Mouse (Mus musculus) embryonic facial prominence, embryonic 12.5 days (tissue): ENCODE results near the gene Dennd1b. TPM values are rescaled to one million over a fixed set of nuclear protein-coding genes. Genes with fewer than 3 reads are reported as not detected.
A peak's percentile ranks its signal among the peaks of the same experiment; 100 is the strongest.

Experiments
- ATAC-seq: fragments of 200-750 bp; cut with Nextera tagmentation; 2 replicates; pipeline ENCODE4 v1.8.0; 2017; ENCODE audit not compliant: insufficient number of reproducible peaks, insufficient read depth, low FRiP score, low TSS enrichment
- H3K27ac ChIP-seq: fragments of 300-500 bp; sonication (generic); 2 replicates; pipeline ENCODE4 v1.5.1; 2016; ENCODE audit warnings: mild to moderate bottlenecking
- H3K27me3 ChIP-seq: fragments of 300-500 bp; sonication (generic); 2 replicates; pipeline ENCODE4 v1.6.1; 2016; ENCODE audit warnings: mild to moderate bottlenecking, moderate library complexity
- H3K36me3 ChIP-seq: fragments of 300-500 bp; sonication (generic); 2 replicates; pipeline ENCODE4 v1.6.1; 2016; ENCODE audit warnings: mild to moderate bottlenecking
- H3K4me1 ChIP-seq: fragments of 300-500 bp; sonication (generic); 2 replicates; pipeline ENCODE4 v1.6.1; 2016
- H3K4me2 ChIP-seq: fragments of 300-500 bp; sonication (generic); replicated peaks from 2 replicates; pipeline ENCODE4 v1.6.1; 2016; ENCODE audit warnings: mild to moderate bottlenecking, moderate library complexity
- H3K4me3 ChIP-seq: fragments of 300-500 bp; sonication (generic); 2 replicates; pipeline ENCODE4 v1.5.1; 2016; ENCODE audit warnings: mild to moderate bottlenecking
- H3K9ac ChIP-seq: fragments of 300-500 bp; sonication (generic); 2 replicates; pipeline ENCODE4 v1.6.1; 2016; ENCODE audit warnings: mild to moderate bottlenecking, moderate library complexity
- H3K9me3 ChIP-seq: fragments of 300-500 bp; sonication (generic); 2 replicates; pipeline ENCODE4 v1.6.1; 2016; ENCODE audit warnings: mild to moderate bottlenecking, moderate library complexity
- WGBS: fragments of 180-500 bp; shearing (Covaris S2); methylation state at CpG from one replicate; pipeline ENCODE4 v1.1.7; 2016; 5-methylcytosine and 5-hydroxymethylcytosine counted together
- polyA plus RNA-seq: library from polyadenylated mRNA; unstranded; fragments of >200 nt; fragmentation: Nextera tagmentation; extraction: Ambion mirVana; gene quantifications from 2 replicates; pipeline ENCODE4 v1.2.1, GENCODE M21; 2016

Gene Dennd1b
- polyA plus RNA-seq, 1 experiment from 2014 or later, result 7.5 TPM

DNA sequence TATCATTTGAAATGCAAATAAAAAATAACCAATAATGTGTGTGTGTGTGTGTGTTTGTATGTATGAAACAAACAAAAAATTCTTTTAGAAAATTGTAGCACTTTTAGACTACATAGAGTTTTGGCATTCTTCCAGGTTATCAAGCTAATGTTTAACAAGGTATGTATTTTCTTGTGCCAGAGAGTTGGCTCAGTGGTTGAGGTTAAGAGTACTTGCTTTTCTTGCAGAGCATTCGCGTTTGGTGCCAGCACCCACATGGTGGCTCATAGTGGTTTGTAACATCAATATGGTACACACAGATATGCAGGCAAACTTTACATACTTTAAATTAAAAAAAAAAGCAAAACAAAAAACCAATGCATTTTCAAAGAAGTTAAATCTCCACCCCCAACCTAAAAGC lies 101.5 kb downstream of the Dennd1b start:
- no peaks in the 10 kb centered on the region for H3K36me3 ChIP-seq
- no peak overlapping the region for H3K4me3 ChIP-seq
- ATAC-seq, result no peak
- 99% methylated on average over 2 of the region's 2 CpGs for WGBS
- H3K4me2 ChIP-seq, result no peak overlapping the region
- H3K27ac ChIP-seq, result no peak overlapping the region
- no peaks in the 10 kb centered on the region for H3K27me3 ChIP-seq
- H3K4me1 ChIP-seq, result no peaks in the 10 kb centered on the region
- no peak overlapping the region for H3K9ac ChIP-seq
- H3K9me3 ChIP-seq, result no peaks in the 10 kb centered on the region

DNA sequence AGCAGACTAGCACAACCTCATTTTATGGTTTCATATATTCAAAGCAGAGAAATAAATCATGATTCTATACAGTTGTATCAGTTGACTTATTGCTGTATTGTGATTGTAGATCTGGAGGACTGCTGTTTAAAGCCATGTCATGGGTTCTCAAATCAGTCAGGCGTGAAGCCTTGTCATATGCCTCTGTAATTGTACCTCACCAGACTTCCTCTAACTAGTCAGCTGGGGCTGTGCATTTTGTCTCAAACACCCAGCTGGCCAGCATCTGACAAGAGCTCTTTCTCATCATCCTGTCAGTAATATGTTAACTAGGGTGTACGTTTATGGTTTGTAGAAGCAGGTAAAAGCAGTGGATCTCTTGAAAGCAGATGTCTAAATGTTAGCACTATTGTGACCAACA lies 104.0 kb downstream of the Dennd1b start:
- Histone ChIP-seq H3K27ac (no peak overlapping the region), H3K36me3 (no peaks in the 10 kb centered on the region), H3K4me3 (no peak overlapping the region), H3K4me1 (no peaks in the 10 kb centered on the region), H3K4me2 (no peak overlapping the region), H3K9ac (no peak overlapping the region), H3K27me3 (no peaks in the 10 kb centered on the region), H3K9me3 (no peaks in the 10 kb centered on the region)
- 57% methylated on average over 2 of the region's 2 CpGs for WGBS
- no peak for ATAC-seq

DNA sequence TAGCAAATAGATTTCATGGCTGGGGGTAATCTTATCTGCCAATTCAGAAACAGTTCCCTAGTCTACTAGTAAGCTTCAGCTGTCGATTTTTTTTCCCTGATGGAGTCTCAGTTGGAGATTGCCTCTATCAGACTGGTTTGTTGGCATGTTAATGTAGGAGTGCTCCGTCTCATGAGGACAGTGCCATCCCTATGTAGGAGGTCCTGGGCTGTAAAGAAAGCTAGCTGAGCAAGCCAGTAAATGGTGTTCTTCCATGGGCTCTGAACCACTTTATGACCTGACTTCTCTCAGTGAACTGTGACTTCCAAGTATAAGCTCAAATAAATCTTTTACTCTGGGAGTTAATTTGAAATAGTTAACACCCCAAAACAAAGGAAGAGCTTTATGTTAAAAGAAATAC lies 107.8 kb downstream of the Dennd1b start:
- H3K4me2 ChIP-seq, result no peak overlapping the region
- no peaks in the 10 kb centered on the region for H3K9me3 ChIP-seq
- H3K27me3 ChIP-seq, result no peaks in the 10 kb centered on the region
- no peak for ATAC-seq
- no peaks in the 10 kb centered on the region for H3K4me1 ChIP-seq
- 70% methylated on average over 2 of the region's 2 CpGs for WGBS
- H3K4me3 ChIP-seq, result no peak overlapping the region
- no peak overlapping the region for H3K9ac ChIP-seq
- no peaks in the 10 kb centered on the region for H3K36me3 ChIP-seq
- H3K27ac ChIP-seq, result no peak overlapping the region

DNA sequence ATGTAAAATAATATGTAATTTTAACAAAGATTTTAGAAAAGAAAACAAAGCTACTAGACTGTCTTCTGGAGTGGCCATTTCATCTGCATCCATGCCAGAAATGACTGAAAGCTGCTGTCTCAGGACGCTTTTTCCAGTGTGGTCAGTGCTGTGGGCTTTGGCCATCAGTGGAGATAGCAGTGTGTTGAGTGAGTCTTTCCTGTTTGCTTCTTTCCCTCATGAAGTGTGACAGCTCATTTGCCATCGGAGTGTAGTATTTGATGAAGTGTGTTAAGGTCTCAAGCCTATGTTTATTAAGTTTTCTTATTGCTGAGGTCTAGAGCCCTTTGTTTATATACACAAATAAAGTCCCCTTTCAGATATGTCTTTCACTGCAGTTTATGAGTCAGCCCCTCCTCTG lies 112.4 kb downstream of the Dennd1b start:
- no peaks in the 10 kb centered on the region for H3K36me3 ChIP-seq
- WGBS, result 78% methylated on average over 2 of the region's 2 CpGs
- no peak overlapping the region for H3K4me2 ChIP-seq
- H3K9me3 ChIP-seq, result no peaks in the 10 kb centered on the region
- no peak overlapping the region for H3K27ac ChIP-seq
- H3K4me3 ChIP-seq, result no peak overlapping the region
- H3K27me3 ChIP-seq, result no peaks in the 10 kb centered on the region
- H3K9ac ChIP-seq, result no peak overlapping the region
- H3K4me1 ChIP-seq, result no peaks in the 10 kb centered on the region
- ATAC-seq, result no peak

DNA sequence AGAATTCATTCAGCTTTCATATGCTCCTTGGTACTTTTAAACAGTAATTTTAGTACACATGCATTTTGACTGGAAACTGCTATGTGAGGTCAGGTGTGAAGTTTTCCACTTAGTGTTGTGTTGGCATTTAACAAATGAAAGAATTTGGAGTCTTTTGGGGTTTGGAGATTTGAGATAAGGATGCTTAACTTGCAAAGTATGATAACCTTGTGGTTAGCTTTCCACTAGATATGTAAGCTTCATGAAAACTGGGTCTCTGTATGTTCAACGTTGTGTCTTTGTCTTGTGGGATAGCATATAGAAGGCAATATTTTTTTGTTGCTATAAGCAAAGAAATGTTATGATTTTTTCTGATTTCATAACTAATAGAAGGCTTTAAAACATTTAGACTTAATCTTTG lies 114.8 kb downstream of the Dennd1b start:
- no peak for ATAC-seq
- Histone ChIP-seq H3K27ac (no peak overlapping the region), H3K4me2 (no peak overlapping the region), H3K27me3 (no peaks in the 10 kb centered on the region), H3K9me3 (no peaks in the 10 kb centered on the region), H3K36me3 (no peaks in the 10 kb centered on the region), H3K4me1 (no peaks in the 10 kb centered on the region), H3K9ac (no peak overlapping the region), H3K4me3 (no peak overlapping the region)
- WGBS, result 90% methylated on average over 1 of the region's 1 CpGs

DNA sequence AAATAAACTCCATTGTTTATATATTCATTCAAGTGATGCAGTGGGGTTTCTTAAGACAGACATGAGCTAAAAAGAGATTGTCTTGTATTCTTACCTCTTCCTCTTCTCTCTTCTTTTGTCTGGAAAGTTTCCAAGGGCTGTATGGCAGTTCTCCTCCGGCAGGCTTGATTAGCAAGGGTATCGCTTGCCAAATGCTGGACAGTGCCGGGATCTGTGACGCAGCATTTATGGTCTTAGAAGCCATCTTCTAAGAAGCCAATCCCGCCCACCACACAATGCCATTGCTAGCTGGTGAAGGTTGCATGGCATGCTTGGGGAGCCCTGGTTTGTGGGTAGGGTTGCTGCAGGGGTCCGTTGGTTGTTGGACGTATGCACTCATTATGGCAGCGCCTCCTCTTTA lies 115.8 kb downstream of the Dennd1b start:
- whole genome bisulfite sequencing, result 84% methylated on average over 8 of the region's 8 CpGs

DNA sequence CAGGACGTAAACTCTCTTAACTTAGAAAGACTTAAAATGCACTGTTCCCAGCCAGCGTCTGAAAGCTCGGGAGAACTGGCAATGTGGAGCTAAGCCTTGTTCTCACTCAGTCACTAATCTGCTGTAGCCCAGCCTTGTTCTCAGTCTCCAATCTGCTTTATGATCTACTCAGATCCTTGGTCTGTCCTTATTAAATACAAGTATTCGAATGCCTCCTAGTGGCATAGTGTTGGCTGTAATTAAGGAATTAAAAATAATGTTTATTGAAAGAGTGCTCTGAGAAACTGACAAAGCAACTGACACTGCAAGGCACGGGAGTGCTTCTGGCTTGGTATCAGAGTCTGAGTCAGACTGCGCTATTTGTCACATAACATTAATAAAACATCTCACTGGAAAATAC lies 116.3 kb downstream of the Dennd1b start:
- Histone ChIP-seq H3K27me3 (no peaks in the 10 kb centered on the region), H3K36me3 (no peaks in the 10 kb centered on the region), H3K4me3 (no peak overlapping the region), H3K9me3 (no peaks in the 10 kb centered on the region), H3K27ac (no peak overlapping the region), H3K4me1 (no peaks in the 10 kb centered on the region), H3K9ac (no peak overlapping the region), H3K4me2 (no peak overlapping the region)
- 83% methylated on average over 6 of the region's 6 CpGs for WGBS
- ATAC-seq, result no peak

More for the DNA sequence above, 115.8 kb downstream of the Dennd1b start:
- no peak overlapping the region for H3K4me3 ChIP-seq
- no peaks in the 10 kb centered on the region for H3K4me1 ChIP-seq
- H3K27me3 ChIP-seq, result no peaks in the 10 kb centered on the region
- no peak overlapping the region for H3K9ac ChIP-seq
- H3K9me3 ChIP-seq, result no peaks in the 10 kb centered on the region
- no peak overlapping the region for H3K4me2 ChIP-seq
- ATAC-seq, result no peak
- H3K36me3 ChIP-seq, result no peaks in the 10 kb centered on the region
- H3K27ac ChIP-seq, result no peak overlapping the region

DNA sequence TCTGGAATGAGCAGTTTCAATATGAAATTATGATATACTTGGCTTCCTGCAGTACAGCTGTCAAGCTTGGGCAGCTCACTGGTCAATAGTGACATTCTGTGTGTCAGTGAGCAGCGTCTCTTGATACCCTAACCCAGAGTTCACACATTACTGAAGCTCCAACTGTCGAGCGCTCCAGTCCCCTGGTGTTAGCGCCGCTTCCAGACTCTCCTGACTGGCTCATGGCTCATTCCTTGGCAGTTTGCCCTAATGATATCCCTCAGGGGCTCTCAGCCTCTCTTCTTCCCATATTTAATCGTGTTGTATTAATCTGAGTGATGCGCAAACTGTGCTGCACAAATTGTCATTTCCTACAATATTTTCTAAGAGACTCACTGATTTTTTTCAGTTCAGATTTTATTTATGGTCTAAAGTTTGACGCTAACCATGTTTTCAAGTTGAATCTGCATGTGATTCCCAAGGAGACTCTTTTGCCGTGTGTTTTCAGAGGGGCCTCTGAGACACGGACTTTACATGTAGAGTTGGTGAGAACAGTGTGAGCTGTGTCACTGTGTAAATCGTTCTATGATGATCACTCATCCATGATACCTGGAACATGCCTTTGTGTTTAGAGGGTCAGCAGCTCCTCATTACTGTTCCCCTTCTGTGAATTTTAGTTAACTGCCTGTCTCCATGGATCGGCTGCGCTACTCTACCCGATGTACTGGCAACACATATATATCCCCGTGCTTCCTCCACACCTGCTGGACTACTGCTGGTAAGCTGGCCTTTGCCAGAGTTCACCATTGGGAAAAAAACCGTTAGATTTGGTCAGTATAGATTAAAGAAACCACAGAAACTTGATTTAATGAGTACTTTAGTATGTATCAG lies 117.5 kb downstream of the Dennd1b start:
- Histone ChIP-seq H3K4me2 (no peak overlapping the region), H3K4me1 (no peaks in the 10 kb centered on the region), H3K36me3 (no peaks in the 10 kb centered on the region), H3K9me3 (no peaks in the 10 kb centered on the region), H3K9ac (no peak overlapping the region), H3K4me3 (no peak overlapping the region), H3K27me3 (no peaks in the 10 kb centered on the region), H3K27ac (no peak overlapping the region)
- 73% methylated on average over 16 of the region's 16 CpGs for WGBS
- ATAC-seq, result peak; percentile 56; the same call in 1 of the 2 replicates

DNA sequence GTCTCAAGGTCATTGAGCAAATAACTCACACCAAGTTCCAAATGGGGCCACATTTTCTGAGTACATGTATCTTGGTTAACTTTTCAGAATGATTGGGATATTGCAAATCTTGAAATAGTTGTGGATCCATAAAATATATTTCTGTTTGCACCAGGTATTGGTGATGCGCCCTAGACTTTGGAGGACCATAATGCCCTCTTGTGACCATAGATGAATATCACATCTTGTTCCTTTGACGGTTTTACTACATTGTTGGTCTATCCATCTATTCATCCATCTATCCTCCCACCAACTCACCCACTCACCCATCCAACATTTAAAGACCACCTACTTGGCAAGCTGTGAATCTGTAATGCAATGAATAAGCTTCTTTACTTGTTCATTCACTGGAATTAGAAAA lies 120.1 kb downstream of the Dennd1b start:
- H3K4me1 ChIP-seq, result no peaks in the 10 kb centered on the region
- H3K27ac ChIP-seq, result no peak overlapping the region
- H3K36me3 ChIP-seq, result no peaks in the 10 kb centered on the region
- 65% methylated on average over 2 of the region's 2 CpGs for WGBS
- no peak overlapping the region for H3K9ac ChIP-seq
- H3K27me3 ChIP-seq, result no peaks in the 10 kb centered on the region
- no peak overlapping the region for H3K4me3 ChIP-seq
- no peak overlapping the region for H3K4me2 ChIP-seq
- H3K9me3 ChIP-seq, result no peaks in the 10 kb centered on the region
- ATAC-seq, result no peak

DNA sequence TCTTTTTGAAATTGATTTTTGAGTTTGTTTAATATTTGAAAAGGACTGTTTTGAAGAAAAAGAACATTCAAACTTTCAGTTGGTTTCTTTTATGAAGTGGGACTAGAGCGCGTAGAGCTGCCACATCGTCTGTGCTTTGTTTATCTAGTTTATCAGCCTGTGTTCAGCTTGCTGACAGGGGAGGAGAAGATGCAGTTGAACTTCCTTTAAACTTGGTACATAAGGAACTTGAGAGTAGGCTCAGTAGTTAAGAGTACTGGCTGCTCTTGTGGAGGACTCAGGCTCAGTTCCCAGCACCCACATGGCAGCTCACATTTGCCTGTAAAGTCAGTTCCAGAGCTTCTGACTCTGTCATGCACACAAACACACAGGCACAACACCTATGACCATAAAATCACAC lies 124.3 kb downstream of the Dennd1b start:
- H3K36me3 ChIP-seq, result no peaks in the 10 kb centered on the region
- no peaks in the 10 kb centered on the region for H3K27me3 ChIP-seq
- ATAC-seq, result no peak
- H3K4me3 ChIP-seq, result no peak overlapping the region
- H3K4me2 ChIP-seq, result no peak overlapping the region
- no peak overlapping the region for H3K27ac ChIP-seq
- no peak overlapping the region for H3K9ac ChIP-seq
- H3K4me1 ChIP-seq, result no peaks in the 10 kb centered on the region
- 89% methylated on average over 3 of the region's 3 CpGs for WGBS
- no peaks in the 10 kb centered on the region for H3K9me3 ChIP-seq

DNA sequence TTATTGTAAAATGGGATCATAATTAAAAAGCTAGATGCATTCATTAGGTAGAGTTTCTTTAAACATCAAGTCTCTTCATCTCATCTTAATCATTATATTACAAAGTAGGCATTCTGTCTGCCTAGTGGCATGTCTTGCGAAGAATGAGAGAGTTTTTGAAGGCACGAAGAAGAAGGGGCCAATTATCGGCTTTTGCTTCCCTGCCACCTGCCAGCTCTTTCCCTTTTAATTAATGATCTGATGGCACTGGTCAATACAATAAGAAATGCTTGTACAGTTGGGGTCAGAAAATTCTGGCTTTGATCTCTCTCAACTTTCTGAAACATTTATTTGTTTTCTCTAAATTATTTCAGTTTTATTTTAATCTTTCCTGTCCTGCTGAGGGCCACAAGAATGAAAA lies 127.5 kb downstream of the Dennd1b start:
- H3K36me3 ChIP-seq, result no peaks in the 10 kb centered on the region
- H3K27ac ChIP-seq, result no peak overlapping the region
- no peak overlapping the region for H3K4me3 ChIP-seq
- WGBS, result 76% methylated on average over 3 of the region's 3 CpGs
- no peak for ATAC-seq
- H3K9me3 ChIP-seq, result no peaks in the 10 kb centered on the region
- no peak overlapping the region for H3K9ac ChIP-seq
- H3K27me3 ChIP-seq, result no peaks in the 10 kb centered on the region
- H3K4me1 ChIP-seq, result no peaks in the 10 kb centered on the region
- no peak overlapping the region for H3K4me2 ChIP-seq

DNA sequence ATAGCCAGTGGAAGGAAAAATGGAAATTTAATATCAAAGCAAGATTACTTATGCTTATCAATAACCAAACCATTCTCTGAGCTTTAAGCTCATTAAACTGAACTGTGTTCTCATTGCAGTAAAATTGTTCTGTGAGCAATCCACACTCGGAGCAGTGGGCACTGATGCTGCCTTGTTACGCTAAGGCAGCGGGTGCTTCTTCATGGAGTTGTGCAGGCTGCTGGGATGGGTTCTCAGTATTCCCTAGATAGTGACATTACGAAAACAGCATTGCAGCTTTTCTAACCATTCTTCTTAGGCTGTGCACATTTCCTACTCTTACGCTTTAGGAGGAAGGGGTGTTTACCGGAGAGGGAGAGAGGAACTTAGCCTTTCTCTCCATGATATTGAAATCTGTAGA lies 128.5 kb downstream of the Dennd1b start:
- Histone ChIP-seq H3K27me3 (no peaks in the 10 kb centered on the region), H3K9ac (no peak overlapping the region), H3K4me3 (no peak overlapping the region), H3K4me1 (no peaks in the 10 kb centered on the region), H3K27ac (no peak overlapping the region), H3K4me2 (no peak overlapping the region), H3K9me3 (no peaks in the 10 kb centered on the region), H3K36me3 (no peaks in the 10 kb centered on the region)
- no peak for ATAC-seq
- WGBS, result 85% methylated on average over 6 of the region's 6 CpGs
